Mouse (Mus musculus) stomach, embryonic 15.5 days (tissue): ENCODE data around the gene Lsm12. TPM values are rescaled to one million over a fixed set of nuclear protein-coding genes. Genes with fewer than 3 reads are reported as not detected.

Source experiments
- ATAC-seq: fragments of 200-750 bp; cut with Nextera tagmentation; 2 replicates; pipeline ENCODE4 v1.8.0; 2017; ENCODE audit warnings: low read depth, moderate number of reproducible peaks, moderate TSS enrichment; ENCODE audit not compliant: insufficient read depth, low FRiP score
- H3K27ac ChIP-seq: fragments of 300-500 bp; sonication (generic); 2 replicates; pipeline ENCODE4 v1.5.1; 2015; ENCODE audit warnings: mild to moderate bottlenecking, inconsistent platforms
- H3K27me3 ChIP-seq: fragments of 300-500 bp; sonication (generic); replicated peaks from 2 replicates; pipeline ENCODE4 v1.6.1; 2015; ENCODE audit warnings: inconsistent platforms
- H3K36me3 ChIP-seq: fragments of 300-500 bp; sonication (generic); 2 replicates; pipeline ENCODE4 v1.6.1; 2015; ENCODE audit warnings: inconsistent platforms
- H3K4me1 ChIP-seq: fragments of 300-500 bp; sonication (generic); 2 replicates; pipeline ENCODE4 v1.6.1; 2015; ENCODE audit warnings: inconsistent platforms
- H3K4me2 ChIP-seq: fragments of 300-500 bp; sonication (generic); 2 replicates; pipeline ENCODE4 v1.6.1; 2015; ENCODE audit warnings: mild to moderate bottlenecking, inconsistent platforms
- H3K4me3 ChIP-seq: fragments of 300-500 bp; sonication (generic); replicated peaks from 2 replicates; pipeline ENCODE4 v1.5.1; 2015; ENCODE audit warnings: inconsistent platforms
- H3K9ac ChIP-seq: fragments of 300-500 bp; sonication (generic); 2 replicates; pipeline ENCODE4 v1.6.1; 2015; ENCODE audit warnings: inconsistent platforms
- H3K9me3 ChIP-seq: fragments of 300-500 bp; sonication (generic); 2 replicates; pipeline ENCODE4 v1.6.1; 2016; ENCODE audit warnings: inconsistent platforms
- WGBS: fragments of 180-500 bp; shearing (Covaris S2); methylation state at CpG from one replicate; pipeline ENCODE4 v1.1.7; 2015; 5-methylcytosine and 5-hydroxymethylcytosine counted together
- polyA plus RNA-seq: library from polyadenylated mRNA; unstranded; fragments of >200 nt; fragmentation: Nextera tagmentation; extraction: Ambion mirVana; gene quantifications from 2 replicates; pipeline ENCODE4 v1.2.1, GENCODE M21; 2015

Gene Lsm12
- polyA plus RNA-seq, 1 experiment from 2014 or later: 110 TPM

- ATAC-seq: no peak
- Histone ChIP-seq H3K9ac (no peak overlapping the region), H3K36me3 (no peaks in the 10 kb centered on the region; the same call in 1 of the 2 replicates), H3K4me1 (peaks cover 73% of the 10 kb centered on the region), H3K4me2 (no peak overlapping the region), H3K4me3 (no peak overlapping the region), H3K27me3 (no peaks in the 10 kb centered on the region), H3K9me3 (no peaks in the 10 kb centered on the region), H3K27ac (no peak overlapping the region)
- WGBS: 73% methylated on average over 8 of the region's 8 CpGs
Measured at GRCm38 (mm10) chr11:102221954-102222351, 36.9 kb upstream of the Lsm12 start.

GRCm38 (mm10) chr11:102221243-102221953 is 36.3 kb upstream of the Lsm12 start:
- Histone ChIP-seq H3K36me3 (no peaks in the 10 kb centered on the region; the same call in 1 of the 2 replicates), H3K9ac (no peak overlapping the region), H3K4me2 (no peak overlapping the region), H3K9me3 (no peaks in the 10 kb centered on the region), H3K4me3 (no peak overlapping the region), H3K4me1 (peaks cover 71% of the 10 kb centered on the region), H3K27ac (no peak overlapping the region; the same call in 1 of the 2 replicates), H3K27me3 (no peaks in the 10 kb centered on the region)
- WGBS: 79% methylated on average over 8 of the region's 8 CpGs
- ATAC-seq: no peak

GRCm38 (mm10) chr11:102220451-102220850 is 35.4 kb upstream of the Lsm12 start:
- H3K4me2 ChIP-seq: no peak overlapping the region
- H3K4me1 ChIP-seq: peaks cover 71% of the 10 kb centered on the region
- H3K9ac ChIP-seq: no peak overlapping the region
- no peaks in the 10 kb centered on the region for H3K27me3 ChIP-seq
- no peak overlapping the region for H3K4me3 ChIP-seq
- no peak for ATAC-seq
- WGBS: 50% methylated on average over 6 of the region's 6 CpGs
- H3K9me3 ChIP-seq: no peaks in the 10 kb centered on the region
- H3K27ac ChIP-seq: peak overlapping the region; percentile 93; the same call in 1 of the 2 replicates
- no peaks in the 10 kb centered on the region; the same call in 1 of the 2 replicates for H3K36me3 ChIP-seq

GRCm38 (mm10) chr11:102219994-102220346 is 34.9 kb upstream of the Lsm12 start:
- Histone ChIP-seq H3K27ac (peak overlapping the region; percentile 93), H3K27me3 (no peaks in the 10 kb centered on the region), H3K9me3 (no peaks in the 10 kb centered on the region), H3K4me2 (no peak overlapping the region), H3K9ac (no peak overlapping the region), H3K36me3 (no peaks in the 10 kb centered on the region; the same call in 1 of the 2 replicates), H3K4me1 (peaks cover 72% of the 10 kb centered on the region), H3K4me3 (no peak overlapping the region)
- no peak for ATAC-seq
- WGBS: 57% methylated on average over 4 of the region's 4 CpGs

GRCm38 (mm10) chr11:102219247-102219993 is 34.3 kb upstream of the Lsm12 start:
- Histone ChIP-seq H3K9me3 (no peaks in the 10 kb centered on the region), H3K9ac (no peak overlapping the region), H3K27ac (peak overlapping the region; percentile 93), H3K4me2 (peak overlapping the region; percentile 92), H3K4me3 (0 out of 2 replicates have a peak overlapping the region, but pooled peaks have one; percentile 6), H3K4me1 (peaks cover 72% of the 10 kb centered on the region), H3K27me3 (no peaks in the 10 kb centered on the region), H3K36me3 (no peaks in the 10 kb centered on the region; the same call in 1 of the 2 replicates)
- ATAC-seq: no peak
- WGBS: 55% methylated on average over 14 of the region's 14 CpGs

GRCm38 (mm10) chr11:102218783-102219182 is 33.7 kb upstream of the Lsm12 start:
- H3K4me1 ChIP-seq: peaks cover 73% of the 10 kb centered on the region
- WGBS: 3% methylated on average over 10 of the region's 10 CpGs
- peak; percentile 85 for ATAC-seq
- peak overlapping the region; percentile 92 for H3K4me2 ChIP-seq
- peak overlapping the region; percentile 13 for H3K9ac ChIP-seq
- no peaks in the 10 kb centered on the region; the same call in 1 of the 2 replicates for H3K36me3 ChIP-seq
- peak overlapping the region; percentile 93 for H3K27ac ChIP-seq
- no peaks in the 10 kb centered on the region for H3K9me3 ChIP-seq
- H3K27me3 ChIP-seq: no peaks in the 10 kb centered on the region
- peak overlapping the region; percentile 51 for H3K4me3 ChIP-seq

- Histone ChIP-seq H3K9me3 (no peaks in the 10 kb centered on the region), H3K36me3 (no peaks in the 10 kb centered on the region), H3K4me3 (peak overlapping the region; percentile 51), H3K4me1 (peaks cover 72% of the 10 kb centered on the region), H3K27ac (peak overlapping the region; percentile 93), H3K9ac (peak overlapping the region; percentile 13), H3K27me3 (no peaks in the 10 kb centered on the region), H3K4me2 (peak overlapping the region; percentile 92)
- no peak for ATAC-seq
- 40% methylated on average over 7 of the region's 7 CpGs for WGBS
Measured at GRCm38 (mm10) chr11:102217876-102218430, 32.9 kb upstream of the Lsm12 start.

GRCm38 (mm10) chr11:102217396-102217795 is 32.3 kb upstream of the Lsm12 start:
- H3K9me3 ChIP-seq: no peaks in the 10 kb centered on the region
- no peaks in the 10 kb centered on the region for H3K36me3 ChIP-seq
- H3K4me3 ChIP-seq: peak overlapping the region; percentile 51
- H3K27me3 ChIP-seq: no peaks in the 10 kb centered on the region
- H3K4me1 ChIP-seq: peaks cover 73% of the 10 kb centered on the region
- 52% methylated on average over 6 of the region's 6 CpGs for WGBS
- ATAC-seq: no peak
- no peak overlapping the region for H3K9ac ChIP-seq
- peak overlapping the region; percentile 92 for H3K4me2 ChIP-seq
- H3K27ac ChIP-seq: peak overlapping the region; percentile 93

- no peak for ATAC-seq
- peaks cover 75% of the 10 kb centered on the region for H3K4me1 ChIP-seq
- no peaks in the 10 kb centered on the region for H3K27me3 ChIP-seq
Measured at GRCm38 (mm10) chr11:102216886-102217240, 31.8 kb upstream of the Lsm12 start.

GRCm38 (mm10) chr11:102216056-102216885 is 31.2 kb upstream of the Lsm12 start:
- Histone ChIP-seq H3K4me2 (peak overlapping the region; percentile 92), H3K27me3 (no peaks in the 10 kb centered on the region), H3K27ac (peak overlapping the region; percentile 93), H3K9me3 (no peaks in the 10 kb centered on the region), H3K4me3 (peak overlapping the region; percentile 51), H3K36me3 (no peaks in the 10 kb centered on the region), H3K9ac (no peak overlapping the region), H3K4me1 (peaks cover 79% of the 10 kb centered on the region)
- WGBS: 15% methylated on average over 12 of the region's 12 CpGs
- ATAC-seq: peak; percentile 61

More at GRCm38 (mm10) chr11:102216886-102217240, 31.8 kb upstream of the Lsm12 start:
- Histone ChIP-seq H3K9ac (no peak overlapping the region), H3K4me3 (peak overlapping the region; percentile 51), H3K36me3 (no peaks in the 10 kb centered on the region), H3K27ac (peak overlapping the region; percentile 93), H3K4me2 (peak overlapping the region; percentile 92), H3K9me3 (no peaks in the 10 kb centered on the region)
- 14% methylated on average over 5 of the region's 5 CpGs for WGBS

- no peak overlapping the region for H3K9ac ChIP-seq
- peaks cover 79% of the 10 kb centered on the region for H3K4me1 ChIP-seq
- no peak overlapping the region; the same call in 1 of the 2 replicates for H3K4me3 ChIP-seq
- H3K27ac ChIP-seq: peak overlapping the region; percentile 93
- ATAC-seq: no peak
- H3K4me2 ChIP-seq: peak overlapping the region; percentile 92
- H3K9me3 ChIP-seq: no peaks in the 10 kb centered on the region
- H3K27me3 ChIP-seq: no peaks in the 10 kb centered on the region
- 61% methylated on average over 11 of the region's 11 CpGs for WGBS
- no peaks in the 10 kb centered on the region for H3K36me3 ChIP-seq
Measured at GRCm38 (mm10) chr11:102215511-102215910, 30.4 kb upstream of the Lsm12 start.
